ENCODE assay signal across 27 mouse cellular contexts in the genomic region with DNA sequence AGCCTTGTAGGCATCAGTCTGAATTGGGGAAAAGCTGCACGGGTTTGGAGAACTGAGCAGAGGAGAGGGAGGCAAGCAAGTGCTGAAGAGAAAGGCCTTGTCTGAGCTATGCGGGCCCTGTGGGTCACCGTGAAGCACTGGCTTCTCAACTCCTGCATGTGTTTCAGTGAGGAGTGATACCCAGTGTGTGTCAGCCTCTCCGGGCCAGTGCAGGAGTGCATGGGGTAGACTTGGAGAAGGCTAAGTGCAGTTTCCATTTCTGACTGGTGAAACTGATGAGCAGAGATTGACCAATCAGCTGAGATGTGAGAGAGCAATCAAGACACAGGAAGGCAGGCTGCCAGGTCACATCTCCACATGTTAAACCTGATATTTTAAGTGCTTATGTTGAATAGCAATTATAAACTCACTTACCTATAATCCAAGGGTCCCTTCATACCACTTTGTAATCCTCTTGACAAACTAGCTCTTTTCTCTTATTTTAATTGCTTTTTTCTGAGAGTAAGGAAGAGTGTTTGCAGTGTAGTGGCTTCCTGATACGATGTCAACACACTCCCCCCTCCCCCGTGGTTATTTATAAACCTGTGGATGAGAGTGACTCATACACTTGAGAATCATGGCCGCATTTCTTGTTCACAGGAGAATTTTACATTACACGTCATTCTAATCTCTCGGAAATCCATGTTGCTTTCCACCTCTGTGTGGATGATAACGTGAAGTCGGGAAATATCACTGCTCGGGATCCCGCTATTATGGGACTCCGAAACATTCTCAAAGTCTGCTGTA. TPM values are rescaled to one million over a fixed set of nuclear protein-coding genes. Genes with fewer than 3 reads are reported as not detected.
DNase-seq lines count a peak whose midpoint lies in the region; ATAC-seq and TF ChIP-seq lines count a peak whose summit lies in the region.
"Had no signal": no experiment of that assay in that cellular context is flagged by ENCODE, and none has a peak within 500 bp of the region (broad histone marks: within the 10 kb centered on the region; RNA-seq: fewer than 3 reads in every experiment).

No protein-coding gene starts in this region.

- no peak for TF ChIP-seq POLR2A in bone marrow macrophage, adult 2 months (IDR thresholded peaks at IDR 0.05; ENCODE audit: borderline replicate concordance, low read depth, low read length)

- H3K9ac ChIP-seq in heart, postnatal 0 days (replicated peaks; ENCODE audit: low read depth, low read length), result no peak overlapping the region
- H3K9ac ChIP-seq in hindbrain, embryonic 14.5 days, result no peak overlapping the region
- H3K9ac ChIP-seq: forebrain, postnatal 0 days; midbrain, embryonic 13.5 days; neural tube, embryonic 15.5 days had no signal

- H3K27me3 ChIP-seq in heart, embryonic 10.5 days (ENCODE audit: insufficient read depth, poor library complexity, severe bottlenecking), result no peaks in the 10 kb centered on the region
- no peaks in the 10 kb centered on the region for H3K27me3 ChIP-seq in heart, postnatal 0 days (ENCODE audit: control insufficient read depth, insufficient read depth, low read length)
- no peaks in the 10 kb centered on the region for H3K27me3 ChIP-seq in hindbrain, embryonic 14.5 days (ENCODE audit: control insufficient read depth, insufficient read depth, low read length)
- H3K27me3 ChIP-seq: midbrain, embryonic 13.5 days; neural tube, embryonic 15.5 days had no signal

- TF ChIP-seq EP300 in heart, postnatal 0 days (IDR thresholded peaks at IDR 0.05; ENCODE audit: low read depth), result 0 out of 2 replicates have a peak, but pooled peaks have one; percentile 68

- H3K27ac ChIP-seq in heart, embryonic 10.5 days, result peak overlapping the region; percentile 75
- H3K27ac ChIP-seq in bone marrow macrophage, adult 2 months (ENCODE audit: insufficient read depth, low read depth, low read length), result peak overlapping the region; percentile 58
- peak overlapping the region; percentile 68 for H3K27ac ChIP-seq in heart, postnatal 0 days (ENCODE audit: low read depth)
- no peak overlapping the region for H3K27ac ChIP-seq in hindbrain, embryonic 14.5 days
- H3K27ac ChIP-seq: hindbrain, embryonic 10.5 days; midbrain, embryonic 13.5 days; neural tube, embryonic 15.5 days had no signal

- no peak for TF ChIP-seq CTCF in bone marrow macrophage, adult 2 months (IDR thresholded peaks at IDR 0.05; ENCODE audit: low read depth, low read length)
- TF ChIP-seq CTCF in heart, postnatal 0 days (IDR thresholded peaks at IDR 0.05; ENCODE audit: low read depth), result no peak

- H3K9me3 ChIP-seq in heart, embryonic 10.5 days, result no peaks in the 10 kb centered on the region
- no peaks in the 10 kb centered on the region for H3K9me3 ChIP-seq in heart, postnatal 0 days (replicated peaks; ENCODE audit: control insufficient read depth, low read length)
- H3K9me3 ChIP-seq in hindbrain, embryonic 14.5 days (ENCODE audit: control insufficient read depth, low read length), result no peaks in the 10 kb centered on the region
- H3K9me3 ChIP-seq: G1E; hindbrain, embryonic 10.5 days; midbrain, embryonic 13.5 days; neural tube, embryonic 15.5 days had no signal

- H3K4me3 ChIP-seq in heart, embryonic 10.5 days, result no peak overlapping the region
- H3K4me3 ChIP-seq in bone marrow macrophage, adult 2 months (ENCODE audit: insufficient read depth, low read length), result no peak overlapping the region
- no peak overlapping the region for H3K4me3 ChIP-seq in heart, postnatal 0 days (ENCODE audit: low read depth, low read length)
- no peak overlapping the region for H3K4me3 ChIP-seq in hindbrain, embryonic 14.5 days (replicated peaks; ENCODE audit: low read length)
- H3K4me3 ChIP-seq: hindbrain, embryonic 10.5 days; midbrain, embryonic 13.5 days; myocyte; neural tube, embryonic 15.5 days had no signal

- peaks cover 3% of the 10 kb centered on the region; the same call in 1 of the 2 replicates for H3K36me3 ChIP-seq in heart, embryonic 10.5 days
- peaks cover 8% of the 10 kb centered on the region for H3K36me3 ChIP-seq in heart, postnatal 0 days (replicated peaks; ENCODE audit: control insufficient read depth, insufficient read depth, low read length)
- peaks cover 68% of the 10 kb centered on the region for H3K36me3 ChIP-seq in hindbrain, embryonic 14.5 days (replicated peaks; ENCODE audit: control insufficient read depth, insufficient read depth)

- 56% methylated on average over 14 of the region's 14 CpGs for WGBS in heart, embryonic 10.5 days
- WGBS in heart, postnatal 0 days, result 28% methylated on average over 14 of the region's 14 CpGs
- WGBS in hindbrain, embryonic 14.5 days, result 92% methylated on average over 14 of the region's 14 CpGs

- ATAC-seq in heart, postnatal 0 days (ENCODE audit: insufficient read depth, low read depth), result peak; percentile 86
- no peak for ATAC-seq in hindbrain, embryonic 14.5 days (ENCODE audit: low FRiP score)
- ATAC-seq: CD4-positive, CD25-positive, alpha-beta regulatory T cell, adult 4 months; forebrain, postnatal 0 days; midbrain, embryonic 13.5 days had no signal

- H3K4me1 ChIP-seq in heart, embryonic 10.5 days, result peaks cover 33% of the 10 kb centered on the region
- H3K4me1 ChIP-seq in bone marrow macrophage, adult 2 months (ENCODE audit: control insufficient read depth, insufficient read depth, low read length), result peaks cover 50% of the 10 kb centered on the region
- H3K4me1 ChIP-seq in heart, postnatal 0 days (ENCODE audit: control insufficient read depth, insufficient read depth), result peaks cover 11% of the 10 kb centered on the region
- no peaks in the 10 kb centered on the region for H3K4me1 ChIP-seq in hindbrain, embryonic 14.5 days (replicated peaks; ENCODE audit: control insufficient read depth, insufficient read depth, low read length)
- H3K4me1 ChIP-seq: midbrain, embryonic 13.5 days; neural tube, embryonic 15.5 days had no signal

- H3K4me2 ChIP-seq in heart, postnatal 0 days (ENCODE audit: low read depth, low read length), result peak overlapping the region; percentile 20
- H3K4me2 ChIP-seq in hindbrain, embryonic 14.5 days (replicated peaks), result no peak overlapping the region
- H3K4me2 ChIP-seq: liver, embryonic 11.5 days; midbrain, embryonic 13.5 days; neural tube, embryonic 15.5 days had no signal

- DNase-seq in heart, embryonic 10.5 days (ENCODE audit: low spot score), result no peak
- DNase-seq in heart, adult 8-10 months (ENCODE audit: low spot score), result no peak
- DNase-seq in 416B (ENCODE audit: low read depth), result peak; percentile 85
- DNase-seq in heart, postnatal 0 days (ENCODE audit: low spot score), result peak; percentile 73
- DNase-seq in urinary bladder, postnatal 10 days (ENCODE audit: low spot score), result no peak
- no peak for DNase-seq in retina, postnatal 1 day
- no peak for DNase-seq in hindbrain, embryonic 14.5 days (ENCODE audit: low spot score)
- DNase-seq: adrenal gland, adult 8-10 months; cerebellum, adult 2 months; forebrain, postnatal 0 days; gastrocnemius, postnatal 25 days; kidney, postnatal 4 days; lung, adult 2 months; thymus, postnatal 25 days had no signal

RNA-seq across cellular contexts. Expression of gene D6Wsu163e, which starts 26.7 kb away (rescaled TPM):
- polyA plus RNA-seq in heart, embryonic 10.5 days (2016; fragmentation: Nextera tagmentation; extraction: Ambion mirVana), result 12.7 and 12.9 TPM in 2 replicates
- total RNA-seq in heart, adult 8-10 months (2022), result 10 to 100 TPM in 2 of 4 experiments, 1 to 10 TPM in 2; 8.3 to 15.4 (median 10.5) TPM
- polyA plus RNA-seq in bone marrow macrophage, adult 2 months (2012; ENCODE audit: insufficient read depth, insufficient read length, missing spikeins), result 39.7 TPM in 2 replicates
- total RNA-seq in heart, postnatal 0 days (2014; rRNA removed; ENCODE audit: low replicate concordance), result 3.8 and 5.3 TPM in 2 replicates
- polyA plus RNA-seq in heart, postnatal 0 days (2015; fragmentation: Nextera tagmentation; extraction: Ambion mirVana), result 10.7 and 11.9 TPM in 2 replicates
- polyA plus RNA-seq in hindbrain, embryonic 14.5 days (2014; fragmentation: Nextera tagmentation; extraction: Ambion mirVana), result 32.5 and 35.4 TPM in 2 replicates

RNA-seq across cellular contexts. Expression of gene Rad51ap1, which starts 27.0 kb away (rescaled TPM):
- polyA plus RNA-seq in heart, embryonic 10.5 days (2016; fragmentation: Nextera tagmentation; extraction: Ambion mirVana), result 42.4 and 53.0 TPM in 2 replicates
- total RNA-seq in heart, adult 8-10 months (2022), result 1 to 10 TPM in 1 of 4 experiments, under 1 TPM in 2, not detected in 1; 0.41 to 1.2 (median 0.75) TPM
- polyA plus RNA-seq in bone marrow macrophage, adult 2 months (2012; ENCODE audit: insufficient read depth, insufficient read length, missing spikeins), result 20.5 and 26.8 TPM in 2 replicates
- 12.9 and 14.9 TPM in 2 replicates for total RNA-seq in heart, postnatal 0 days (2014; rRNA removed; ENCODE audit: low replicate concordance)
- polyA plus RNA-seq in heart, postnatal 0 days (2015; fragmentation: Nextera tagmentation; extraction: Ambion mirVana), result 9.4 and 9.5 TPM in 2 replicates
- 15.3 and 17.6 TPM in 2 replicates for polyA plus RNA-seq in hindbrain, embryonic 14.5 days (2014; fragmentation: Nextera tagmentation; extraction: Ambion mirVana)

RNA-seq across cellular contexts. Expression of gene Dyrk4, which starts 44.8 kb away (rescaled TPM):
- not detected in 2 replicates for polyA plus RNA-seq in heart, embryonic 10.5 days (2016; fragmentation: Nextera tagmentation; extraction: Ambion mirVana)
- total RNA-seq in heart, adult 8-10 months (2022), result not detected
- polyA plus RNA-seq in bone marrow macrophage, adult 2 months (2012; ENCODE audit: insufficient read depth, insufficient read length, missing spikeins), result not detected in 2 replicates
- total RNA-seq in heart, postnatal 0 days (2014; rRNA removed; ENCODE audit: low replicate concordance), result not detected in 2 replicates
- 0.05 and 0.15 TPM in 2 replicates for polyA plus RNA-seq in heart, postnatal 0 days (2015; fragmentation: Nextera tagmentation; extraction: Ambion mirVana)
- polyA plus RNA-seq in hindbrain, embryonic 14.5 days (2014; fragmentation: Nextera tagmentation; extraction: Ambion mirVana), result 0.09 and 0.12 TPM in 2 replicates
- total RNA-seq: adrenal gland, adult 8-10 months; forebrain, postnatal 0 days; G1E; gastrocnemius, postnatal 25 days; megakaryocyte progenitor cell, adult 5-6 weeks had no signal
- polyA plus RNA-seq: forebrain, postnatal 0 days; G1E; kidney, embryonic 14.5 days; liver, embryonic 11.5 days had no signal

RNA-seq across cellular contexts. Expression of gene Fgf6, which starts 49.0 kb away (rescaled TPM):
- polyA plus RNA-seq in heart, embryonic 10.5 days (2016; fragmentation: Nextera tagmentation; extraction: Ambion mirVana), result 0.24 and 0.30 TPM in 2 replicates
- total RNA-seq in heart, adult 8-10 months (2022), result under 1 TPM; 0.31 to 0.68 (median 0.55) TPM
- polyA plus RNA-seq in bone marrow macrophage, adult 2 months (2012; ENCODE audit: insufficient read depth, insufficient read length, missing spikeins), result not detected in 2 replicates
- total RNA-seq in heart, postnatal 0 days (2014; rRNA removed; ENCODE audit: low replicate concordance), result not detected in 2 replicates
- polyA plus RNA-seq in heart, postnatal 0 days (2015; fragmentation: Nextera tagmentation; extraction: Ambion mirVana), result not detected in 2 replicates
- polyA plus RNA-seq in hindbrain, embryonic 14.5 days (2014; fragmentation: Nextera tagmentation; extraction: Ambion mirVana), result not detected in 2 replicates
- total RNA-seq: adrenal gland, adult 8-10 months; forebrain, postnatal 0 days; layer of hippocampus, postnatal 10 days; left cerebral cortex, postnatal 25 days; megakaryocyte progenitor cell, adult 5-6 weeks had no signal
- polyA plus RNA-seq: CD4-positive, CD25-positive, alpha-beta regulatory T cell, adult 4 months; cerebellum, adult 2 months; forebrain, postnatal 0 days; G1E; hindbrain, embryonic 10.5 days; kidney, embryonic 14.5 days; midbrain, embryonic 13.5 days; myocyte; spleen, adult 2 months had no signal

Comparison
In these comparisons a context has a peak if more than half of its experiments do, and no peak if none do; other contexts are left out.
1. DNase-seq: peak in 416B (single experiment) and heart, postnatal 0 days (single experiment); none in heart, embryonic 10.5 days (single experiment), heart, adult 8-10 months (single experiment), urinary bladder, postnatal 10 days (single experiment), retina, postnatal 1 day (single experiment) and hindbrain, embryonic 14.5 days (single experiment).